Mouse (Mus musculus): Measurements from ENCODE around the gene Lsm3.

DNA sequence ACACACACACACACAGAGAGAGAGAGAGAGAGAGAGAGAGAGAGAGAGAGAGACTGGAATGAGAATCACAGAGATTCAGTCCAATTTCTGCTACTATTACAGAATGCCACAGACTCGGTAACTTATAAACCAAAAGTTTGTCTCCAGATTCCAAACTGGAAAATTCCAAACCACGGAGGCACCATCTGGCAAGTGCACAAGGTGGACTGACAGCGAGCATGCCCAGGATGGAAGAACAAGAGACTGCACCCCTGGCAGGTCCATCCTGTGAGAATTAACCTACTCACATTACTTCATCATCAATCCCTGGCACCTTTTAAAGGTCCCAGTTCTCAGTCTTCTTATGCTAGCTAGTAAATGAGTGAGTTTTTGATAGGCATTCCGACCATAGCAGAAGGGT is 18.5 kb downstream of the Lsm3 start:
- no peak for TF ChIP-seq CTCF (IDR thresholded peaks at IDR 0.05; ENCODE audit: borderline replicate concordance, control insufficient read depth, extremely low read depth, insufficient read depth, low read length, poor library complexity)
- no peak for TF ChIP-seq POLR2A (IDR thresholded peaks at IDR 0.05; ENCODE audit: control insufficient read depth, extremely low read depth, insufficient read depth, low read length, poor library complexity)
